Mouse (Mus musculus) adrenal gland (tissue): Measurements from ENCODE around the gene Grik4.
"Not testable (repeated sequence)": the region's sequence is repeated elsewhere in the genome, so short reads cannot be mapped to it uniquely, and the experiment has no call there.

ENCODE experiments used
- intact Hi-C: fragments of 180-260 bp; cut with DNase I; formaldehyde crosslinking; loops from one replicate; pipeline ENCODE4 v1.15.1; 2025
- long read RNA-seq, 2 experiments: library from polyadenylated mRNA; unstranded; transcript quantifications; one replicate each; pipeline ENCODE4 v2.0.0; 2020; ENCODE audit warnings: borderline replicate concordance in 1 of 2; ENCODE audit not compliant: insufficient replicate concordance in 1 of 2

Grik4 gene
- long read RNA-seq, experiment 1, result 0 reads
- long read RNA-seq, experiment 2, partial matches to known transcripts, result 0 of 1 reads
- long read RNA-seq, experiment 2, other reads (novel, unspliced or antisense), result 1 of 1 reads

- intact Hi-C loops, result loop anchor here (1.0 to 10.0 kb wide), 5 partner anchors 156 to 617 kb away; no protein-coding TSS in a partner anchor
These were observed at the start of gene Grik4 for GRCm38 (mm10) chr9:42943781-42944535. Gene Grik4, minus strand, starts transcription at chr9:42944493.

GRCm38 (mm10) chr9:42993659-42994058 lies 49.4 kb upstream of the Grik4 start:
- intact Hi-C loops, result no loop called here

DNA sequence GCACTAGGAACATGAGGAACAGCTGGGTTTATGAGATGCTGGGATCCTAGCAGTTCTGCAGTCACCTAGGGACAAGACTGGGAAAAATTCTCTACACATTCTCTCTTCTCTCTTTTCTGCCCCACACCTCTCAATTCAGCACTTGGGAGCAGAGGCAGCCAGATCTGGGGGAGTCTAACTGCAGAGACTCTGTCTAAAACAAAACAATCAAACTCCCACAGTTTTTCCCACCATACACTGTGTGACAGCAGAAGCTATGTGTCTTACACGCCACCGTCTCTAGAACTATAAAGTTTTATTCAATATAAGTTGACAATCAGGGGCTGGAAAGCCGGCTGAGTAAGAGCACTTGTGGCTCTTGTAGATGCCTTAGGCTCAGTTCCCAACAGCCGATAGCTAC lies 43.7 kb upstream of the Grik4 start:
- intact Hi-C loops, result no loop called here

GRCm38 (mm10) chr9:42968894-42969521 lies 24.7 kb upstream of the Grik4 start:
- intact Hi-C loops, result no loop called here

GRCm38 (mm10) chr9:42967731-42968130 lies 23.4 kb upstream of the Grik4 start:
- intact Hi-C loops, result no loop called here

- intact Hi-C loops, result not testable (repeated sequence)
These were observed 20.5 kb upstream of the Grik4 start for GRCm38 (mm10) chr9:42964809-42965208.

- intact Hi-C loops, result no loop called here
These were observed 20.1 kb upstream of the Grik4 start for GRCm38 (mm10) chr9:42964366-42964765.

DNA sequence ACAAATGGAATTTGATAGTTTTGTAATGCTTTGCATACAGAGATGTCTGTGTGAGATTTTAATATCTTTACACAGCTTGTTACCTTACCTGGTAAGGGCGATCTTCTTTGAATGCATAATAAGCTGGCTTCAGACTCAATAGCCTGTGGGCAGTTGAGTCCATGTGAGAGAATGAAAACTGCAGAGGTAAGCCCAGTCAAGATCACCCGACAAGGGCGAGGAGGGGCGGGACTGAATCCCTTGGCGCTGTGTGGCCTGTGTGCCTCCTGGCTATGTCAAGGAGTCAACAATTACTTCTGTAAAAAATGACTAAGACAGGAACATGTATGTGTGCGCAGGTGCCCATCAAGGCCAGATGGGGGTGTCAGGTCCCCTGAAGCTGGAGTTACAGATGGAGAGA lies 18.2 kb upstream of the Grik4 start:
- intact Hi-C loops, result no loop called here

GRCm38 (mm10) chr9:42958401-42958800 lies 14.1 kb upstream of the Grik4 start:
- intact Hi-C loops, result no loop called here

GRCm38 (mm10) chr9:42948381-42948780 lies 4.1 kb upstream of the Grik4 start:
- intact Hi-C loops, result loop anchor here (10.0 kb wide), 1 partner anchor 564 kb away; no protein-coding TSS in a partner anchor

GRCm38 (mm10) chr9:42945174-42945573 lies 881 bp upstream of the Grik4 start:
- intact Hi-C loops, result loop anchor here (2.0 to 10.0 kb wide), 2 partner anchors 560 to 618 kb away; no protein-coding TSS in a partner anchor

DNA sequence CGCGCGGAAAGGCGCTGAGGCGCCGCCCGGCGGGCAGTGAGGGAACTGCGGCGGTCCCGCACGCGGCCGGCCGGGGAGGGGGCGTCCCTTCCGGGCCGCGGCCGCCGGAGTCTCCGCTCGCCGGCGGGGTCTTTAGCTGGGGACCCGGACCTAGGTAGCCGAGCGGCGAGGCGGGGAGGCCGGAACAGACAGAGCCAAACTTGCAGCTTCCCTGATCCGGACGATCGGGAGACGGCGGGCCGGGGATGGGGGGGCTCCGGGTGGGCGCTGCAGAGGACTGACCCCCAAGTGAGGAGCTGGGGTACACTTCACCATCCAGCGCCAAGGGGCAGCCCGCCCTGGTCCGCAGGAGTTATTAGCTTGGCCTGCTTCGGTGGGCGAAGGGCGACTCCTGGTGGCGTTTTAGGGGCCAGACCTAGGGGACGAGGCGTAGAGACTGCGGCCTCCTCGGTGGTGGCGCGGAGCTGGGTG lies 278 bp upstream of the Grik4 start:
- intact Hi-C loops, result loop anchor here (1.0 to 10.0 kb wide), 5 partner anchors 156 to 618 kb away; no protein-coding TSS in a partner anchor

DNA sequence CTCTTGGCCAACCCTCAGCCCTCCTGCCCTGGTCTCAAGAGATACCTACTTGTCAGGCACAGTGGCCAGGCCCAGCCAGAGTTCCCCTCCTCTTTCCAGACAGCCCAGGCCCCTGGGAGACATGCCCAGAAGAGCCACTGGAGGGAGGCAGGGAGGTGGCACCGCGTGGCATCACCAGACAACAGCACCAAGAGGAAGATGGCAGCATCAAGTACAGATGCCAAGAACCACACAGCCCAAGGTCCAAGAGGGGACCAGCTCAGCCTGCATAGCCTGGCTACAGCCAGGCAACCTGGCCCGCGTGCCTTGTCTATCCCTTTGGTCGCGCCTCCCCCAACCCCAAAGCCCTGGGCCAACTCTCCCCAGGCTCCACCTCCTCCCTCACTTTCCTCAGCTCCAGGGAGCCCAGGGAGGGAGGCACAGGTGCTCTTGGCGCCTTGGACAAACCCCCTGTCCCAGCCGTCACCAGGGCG lies 1.2 kb downstream of the Grik4 start:
- intact Hi-C loops, result loop anchor here (5.0 to 10.0 kb wide), 2 partner anchors 396 to 558 kb away; no protein-coding TSS in a partner anchor

GRCm38 (mm10) chr9:42942148-42942547 lies 2.1 kb downstream of the Grik4 start:
- intact Hi-C loops, result loop anchor here (5.0 to 10.0 kb wide), 2 partner anchors 395 to 557 kb away; no protein-coding TSS in a partner anchor

DNA sequence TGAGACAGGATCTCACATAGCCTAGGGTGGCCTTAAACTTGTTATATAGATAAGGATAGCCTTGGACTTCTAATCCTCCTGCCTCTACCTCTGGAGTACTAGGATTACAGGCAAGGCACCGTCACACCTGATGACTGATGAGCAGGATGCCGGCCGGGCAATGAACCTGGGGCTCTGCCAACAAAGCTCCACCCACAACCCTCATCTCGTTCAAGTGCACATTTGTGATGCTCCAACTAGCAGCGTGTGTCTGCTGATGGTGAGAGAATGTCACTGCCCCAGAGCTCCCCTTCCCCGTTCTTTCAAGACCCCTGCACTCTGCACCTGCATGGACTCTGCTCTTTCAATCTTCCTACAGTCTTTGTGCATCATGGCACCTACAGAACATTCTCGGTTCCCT lies 12.1 kb downstream of the Grik4 start:
- intact Hi-C loops, result no loop called here

GRCm38 (mm10) chr9:42927498-42927897 lies 16.8 kb downstream of the Grik4 start:
- intact Hi-C loops, result no loop called here

DNA sequence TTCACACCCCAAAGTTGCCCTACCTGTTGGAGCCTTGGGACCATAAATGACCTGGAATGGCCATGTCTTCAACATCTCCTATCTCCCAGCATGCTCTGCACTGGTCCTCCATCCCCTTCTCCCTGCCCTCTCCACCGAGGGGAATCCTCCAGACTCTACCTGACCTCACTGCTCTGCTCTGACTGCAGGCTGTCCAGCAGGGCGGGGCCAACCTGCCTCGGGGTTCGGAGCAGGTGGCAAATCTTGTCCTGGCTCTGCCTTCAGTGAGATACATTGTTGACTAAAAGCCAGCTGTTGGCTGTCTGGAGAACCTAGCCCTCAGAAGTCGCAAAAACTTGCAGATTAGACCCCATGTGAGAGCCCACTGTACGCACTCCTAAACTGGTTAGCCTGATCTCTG lies 17.7 kb downstream of the Grik4 start:
- intact Hi-C loops, result no loop called here

GRCm38 (mm10) chr9:42921830-42922229 lies 22.5 kb downstream of the Grik4 start:
- intact Hi-C loops, result no loop called here

GRCm38 (mm10) chr9:42920190-42920589 lies 24.1 kb downstream of the Grik4 start:
- intact Hi-C loops, result no loop called here

GRCm38 (mm10) chr9:42917911-42918310 lies 26.4 kb downstream of the Grik4 start:
- intact Hi-C loops, result no loop called here

DNA sequence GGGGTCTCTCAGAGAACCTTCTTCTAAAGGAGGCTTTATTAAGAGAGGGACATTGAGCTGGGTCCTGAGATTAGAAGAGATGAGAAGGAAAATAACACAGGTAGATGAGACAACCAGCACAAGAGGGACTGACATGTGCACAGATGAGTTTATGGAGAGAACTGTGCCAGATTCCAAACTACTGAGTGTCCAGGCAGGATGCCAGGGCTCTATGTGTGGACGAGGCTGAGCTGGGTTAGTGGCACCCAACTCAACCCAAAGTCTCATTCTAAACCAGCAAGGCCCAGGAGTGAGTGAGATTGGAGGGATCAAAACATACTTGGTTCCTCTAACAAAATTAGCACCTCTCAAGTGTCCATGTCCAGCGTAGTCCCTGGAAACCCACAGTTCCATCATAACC lies 31.1 kb downstream of the Grik4 start:
- intact Hi-C loops, result no loop called here
